Comparison of ENCODE assay signal across 8 mouse cellular contexts in the genomic region with DNA sequence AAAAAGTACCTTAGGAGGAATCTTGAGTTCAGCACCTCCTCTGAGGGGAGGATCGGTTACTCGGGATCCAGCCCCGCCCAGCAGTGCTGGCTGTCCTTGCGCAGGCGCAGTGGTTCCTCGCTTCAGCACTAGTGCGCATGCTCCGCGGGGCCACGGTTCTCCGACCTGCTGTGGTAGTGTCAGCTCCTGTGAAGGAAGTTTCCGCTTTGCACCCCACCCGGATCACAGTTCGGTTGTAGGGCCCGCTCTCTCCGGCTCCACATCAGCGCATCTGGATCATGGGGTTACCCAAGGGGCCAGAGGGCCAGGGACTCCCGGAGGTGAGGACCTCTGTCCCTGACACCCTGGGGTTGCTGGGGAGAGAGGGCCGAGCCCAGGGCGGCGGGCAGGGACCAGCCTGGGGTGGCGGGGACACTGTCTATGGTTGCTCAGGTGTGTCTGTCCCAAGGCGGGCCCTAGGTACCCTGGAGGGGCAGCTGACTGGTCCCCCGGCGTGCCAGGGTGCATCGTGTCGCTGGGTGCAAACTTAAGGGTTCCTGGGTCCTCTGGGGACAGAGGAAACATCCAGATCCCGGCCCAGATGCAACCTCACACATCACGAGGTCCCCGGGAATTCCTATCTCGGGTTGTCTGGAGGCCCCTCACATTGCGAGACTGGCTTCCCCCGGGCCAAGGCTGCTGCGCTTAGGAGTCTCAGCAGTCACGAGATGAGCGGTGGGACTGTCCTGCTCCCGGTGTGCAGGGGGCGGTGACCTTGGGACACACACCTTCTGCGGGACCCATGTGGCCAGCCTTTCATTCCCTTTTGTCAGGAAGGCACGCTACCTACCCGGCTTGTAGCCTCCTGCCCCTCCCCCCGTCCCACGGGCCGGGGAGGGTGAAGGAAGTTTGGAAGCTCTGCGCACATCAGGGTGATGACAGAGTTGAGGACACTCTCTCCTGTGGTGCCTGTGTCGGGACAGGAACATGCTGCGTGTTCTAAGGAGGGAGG. TPM values are rescaled to one million over a fixed set of nuclear protein-coding genes. Genes with fewer than 3 reads are reported as not detected.
DNase-seq lines count a peak whose midpoint lies in the region; ATAC-seq lines count a peak whose summit lies in the region.

A gene (plus strand): TSS at position 112 of the 991 bp plus-strand sequence.

- peak within 1 kb of the TSS; percentile 90 for H3K9ac ChIP-seq in forebrain, embryonic 14.5 days (ENCODE audit: low read length)
- H3K9ac ChIP-seq in neural tube, embryonic 15.5 days (replicated peaks) = peak within 1 kb of the TSS; percentile 78

- peaks cover 7% of the 10 kb centered on the region for H3K36me3 ChIP-seq in forebrain, embryonic 14.5 days (ENCODE audit: control insufficient read depth, insufficient read depth, low read length)
- H3K36me3 ChIP-seq in neural tube, embryonic 15.5 days = peaks cover 8% of the 10 kb centered on the region

- ATAC-seq in forebrain, embryonic 14.5 days = peak; percentile 94
- peak; percentile 94 for ATAC-seq in neural tube, embryonic 15.5 days (ENCODE audit: low FRiP score)

- no peaks in the 10 kb centered on the region for H3K9me3 ChIP-seq in forebrain, embryonic 14.5 days (replicated peaks; ENCODE audit: control insufficient read depth, low read length)
- H3K9me3 ChIP-seq in neural tube, embryonic 15.5 days (replicated peaks) = no peaks in the 10 kb centered on the region

- DNase-seq in ES-CJ7 (ENCODE audit: low read depth, low spot score) = peak; percentile 97
- DNase-seq in cerebellum, adult 11 months = peak; percentile 98
- peak; percentile 97 for DNase-seq in forebrain, embryonic 14.5 days (ENCODE audit: low spot score)
- peak; percentile 100 for DNase-seq in heart, postnatal 14 days
- peak; percentile 98 for DNase-seq in layer of hippocampus, adult 11-12 months (ENCODE audit: low spot score)
- DNase-seq in lung, adult 18-20 months = peak; percentile 98 to 99
- peak; percentile 95 for DNase-seq in testis, postnatal 14 days (ENCODE audit: low spot score)

- intact Hi-C loops in heart, postnatal 14 days (cut with DNase I) = no loop called here

- H3K27me3 ChIP-seq in forebrain, embryonic 14.5 days (replicated peaks; ENCODE audit: control insufficient read depth, insufficient read depth, low read length) = no peaks in the 10 kb centered on the region
- no peaks in the 10 kb centered on the region for H3K27me3 ChIP-seq in neural tube, embryonic 15.5 days (replicated peaks)

- H3K4me1 ChIP-seq in forebrain, embryonic 14.5 days (ENCODE audit: control insufficient read depth, insufficient read depth, low read length) = peaks cover 9% of the 10 kb centered on the region
- H3K4me1 ChIP-seq in neural tube, embryonic 15.5 days = peaks cover 18% of the 10 kb centered on the region

- H3K4me2 ChIP-seq in forebrain, embryonic 14.5 days (ENCODE audit: low read length) = peak within 1 kb of the TSS; percentile 94
- H3K4me2 ChIP-seq in neural tube, embryonic 15.5 days = peak within 1 kb of the TSS; percentile 99

- H3K27ac ChIP-seq in forebrain, embryonic 14.5 days (ENCODE audit: low read depth, low read length) = no peak within 1 kb of the TSS
- peak within 1 kb of the TSS; percentile 43; the same call in 1 of the 2 replicates for H3K27ac ChIP-seq in neural tube, embryonic 15.5 days (replicated peaks)

- H3K4me3 ChIP-seq in forebrain, embryonic 14.5 days (ENCODE audit: low read depth, low read length) = peak within 1 kb of the TSS; percentile 82
- H3K4me3 ChIP-seq in neural tube, embryonic 15.5 days (replicated peaks) = peak within 1 kb of the TSS; percentile 87

- WGBS in forebrain, embryonic 14.5 days = under 1% methylated on average over 47 of the region's 47 CpGs
- WGBS in neural tube, embryonic 15.5 days = under 1% methylated on average over 47 of the region's 47 CpGs

RNA-seq across cellular contexts. Expression of the gene that starts here (rescaled TPM):
- 5.8 and 8.2 TPM in 2 replicates for polyA plus RNA-seq in forebrain, embryonic 14.5 days (2014; fragmentation: Nextera tagmentation; extraction: Ambion mirVana)
- total RNA-seq in heart, postnatal 14 days (2021) = 10 to 100 TPM; 14.3 to 15.9 TPM
- polyA plus RNA-seq in neural tube, embryonic 15.5 days (2015; fragmentation: Nextera tagmentation; extraction: Ambion mirVana) = 9.7 and 12.2 TPM in 2 replicates
